Mouse (Mus musculus) heart, adult 10 weeks (tissue): ENCODE measurements around the gene Mcl1. TPM values are rescaled to one million over a fixed set of nuclear protein-coding genes. Genes with fewer than 3 reads are reported as not detected.

ENCODE experiments used
- polyA plus RNA-seq: library from polyadenylated mRNA; stranded (reverse); fragments of 350-450 nt; fragmentation: Illumina TruSeq; extraction: RNeasy Lipid Tissue Mini Kit (QIAGEN cat#74804); gene quantifications from one replicate; pipeline ENCODE4 v1.2.3, GENCODE M21; 2014; ENCODE audit warnings: low read depth, low replicate concordance

Gene Mcl1
- polyA plus RNA-seq: 125 TPM

DNA sequence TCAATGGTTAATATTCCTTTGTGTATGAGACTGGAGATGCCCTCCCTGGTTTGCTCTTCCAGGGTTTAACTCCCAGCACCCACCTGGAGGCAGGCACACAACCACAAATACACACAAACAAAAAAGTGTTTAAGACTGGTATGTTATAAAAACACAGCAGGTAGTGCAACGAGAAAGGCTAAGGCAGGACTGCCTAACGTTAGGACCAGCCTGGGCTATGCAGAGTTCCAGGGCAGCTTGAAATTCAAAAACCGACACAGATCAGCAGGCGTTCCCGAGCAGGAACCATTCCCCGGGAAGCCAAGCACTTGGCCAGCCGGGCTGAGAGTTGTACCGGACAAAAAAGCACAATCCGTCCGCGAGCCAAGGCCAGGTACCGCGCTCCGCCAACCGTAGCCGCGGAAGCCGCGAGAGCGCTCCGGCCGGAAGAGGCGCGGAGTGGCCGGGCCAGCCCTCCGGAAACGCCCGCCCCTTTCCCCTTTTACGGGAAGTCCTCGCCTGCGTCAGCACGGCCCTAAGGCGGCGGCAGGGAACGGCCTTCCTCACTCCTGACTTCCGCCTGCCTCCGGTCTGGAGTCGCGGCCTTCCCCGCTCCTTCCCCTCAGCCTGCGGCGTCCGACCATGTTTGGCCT, at the start of gene Mcl1:
Mcl1 (plus strand) TSS at position 553 of the 632 bp plus-strand sequence.

DNA sequence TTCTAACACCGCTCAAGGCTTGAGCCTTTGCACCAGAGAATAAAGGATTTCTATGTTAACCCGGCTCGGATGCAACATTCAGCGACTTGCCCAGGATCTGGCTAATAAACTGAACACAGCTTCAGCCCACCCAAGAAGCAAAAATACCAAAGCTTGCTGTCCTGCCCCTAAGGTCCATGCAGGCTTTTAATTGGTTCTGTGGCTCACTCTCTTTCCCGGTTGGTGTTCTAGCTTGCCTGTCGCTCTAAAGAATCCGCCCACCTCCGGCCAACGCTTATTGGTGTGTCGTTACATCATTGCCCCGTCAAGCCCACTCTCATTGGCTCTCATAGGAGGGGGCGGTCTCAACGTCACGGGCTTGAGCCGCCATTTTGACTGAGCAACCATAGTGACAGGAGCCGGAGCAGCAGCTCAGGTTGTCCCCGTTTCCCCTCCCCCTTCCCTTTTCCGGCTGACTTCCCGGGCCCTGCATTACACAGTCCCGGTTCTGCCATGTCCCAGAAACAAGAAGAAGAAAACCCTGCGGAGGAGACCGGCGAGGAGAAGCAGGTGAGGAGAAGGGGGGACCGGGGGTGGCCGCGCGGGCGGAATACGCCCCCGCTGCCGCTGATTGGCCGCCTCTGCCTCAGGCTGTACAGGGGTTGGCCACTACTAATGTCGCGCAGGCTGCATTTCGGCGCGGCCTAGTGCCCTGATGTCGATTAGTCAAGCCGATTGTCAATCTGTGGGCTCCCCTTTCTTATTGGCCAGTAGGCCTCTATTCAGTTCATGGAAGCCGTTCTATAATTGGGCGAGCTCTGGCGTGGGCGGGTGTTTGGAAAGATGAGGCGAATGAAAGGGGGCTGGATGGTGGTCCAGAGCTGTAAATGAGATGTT, 33.7 kb upstream of the Mcl1 start, which contains the start of gene Ensa:
Ensa (plus strand) TSS at position 366 of the 876 bp plus-strand sequence.

DNA sequence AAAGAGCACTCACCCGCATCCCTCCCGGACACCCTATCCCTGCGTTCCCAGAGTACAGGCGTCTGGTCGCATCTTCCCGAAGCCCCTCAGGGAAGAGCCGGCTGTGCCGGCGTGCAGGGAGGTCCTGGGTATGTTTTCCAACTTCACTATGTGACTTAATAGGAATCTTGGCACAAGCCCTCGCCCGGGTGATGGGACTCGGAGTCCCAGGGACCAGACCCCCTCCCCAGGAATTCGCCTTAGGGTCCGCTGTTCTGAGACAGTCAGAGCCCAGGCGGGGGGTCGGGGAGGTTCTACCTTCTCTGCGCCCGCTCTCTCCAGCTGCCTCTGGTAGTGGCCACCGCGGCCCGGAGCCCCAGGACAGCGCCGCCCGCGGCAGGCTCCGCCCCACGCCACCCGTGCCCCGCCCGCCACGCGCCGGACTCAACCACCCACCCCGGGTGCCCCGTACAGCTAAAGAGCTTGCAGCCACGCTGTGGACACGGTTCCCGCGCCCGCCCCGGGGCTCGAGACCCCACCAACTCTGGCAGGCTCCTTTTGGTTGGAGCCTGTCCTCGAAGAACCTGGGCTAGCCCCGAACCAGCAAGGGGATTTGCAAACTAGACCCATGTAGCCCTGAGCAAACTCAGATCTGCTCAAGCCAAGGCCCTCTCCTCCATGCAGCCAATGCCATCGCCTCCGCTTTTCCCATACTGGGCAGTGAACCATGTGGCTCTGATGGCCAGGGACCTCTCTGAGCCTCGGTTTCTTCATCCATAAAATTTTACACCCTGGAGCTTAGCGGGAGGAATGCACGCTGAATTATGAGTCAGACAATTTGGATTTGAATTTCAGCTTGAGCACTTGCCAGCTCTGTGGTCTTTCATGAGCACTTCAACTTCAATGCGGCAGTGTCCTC, 29.2 kb downstream of the Mcl1 start, which contains the start of gene Adamtsl4:
Adamtsl4 (minus strand) TSS at position 394 of the 898 bp plus-strand sequence.

Other genes starting within 250 kb of the Mcl1 start
- gene Arnt, start 224.4 kb upstream of the Mcl1 start, polyA plus RNA-seq: 34.4 TPM
- gene Ctsk, start 159.5 kb upstream of the Mcl1 start, polyA plus RNA-seq: 5.2 TPM
- 20.0 TPM for gene Ctss, start 132.0 kb upstream of the Mcl1 start, polyA plus RNA-seq
- gene Hormad1, start 99.1 kb upstream of the Mcl1 start, polyA plus RNA-seq: not detected
- gene Golph3l, start 69.9 kb upstream of the Mcl1 start, polyA plus RNA-seq: 17.8 TPM
- gene Ensa, start 33.8 kb upstream of the Mcl1 start, polyA plus RNA-seq: 82.3 TPM
- 41.3 TPM for gene Adamtsl4, start 29.1 kb downstream of the Mcl1 start, polyA plus RNA-seq
- gene Ecm1, start 80.8 kb downstream of the Mcl1 start, polyA plus RNA-seq: 54.6 TPM
- gene Tars2, start 101.4 kb downstream of the Mcl1 start, polyA plus RNA-seq: 42.7 TPM
- gene Rprd2, start 160.1 kb downstream of the Mcl1 start, polyA plus RNA-seq: 17.4 TPM
- 20.2 TPM for gene Prpf3, start 197.1 kb downstream of the Mcl1 start, polyA plus RNA-seq
- 443 TPM for gene Mrps21, start 212.7 kb downstream of the Mcl1 start, polyA plus RNA-seq
- gene Ciart, start 223.5 kb downstream of the Mcl1 start, polyA plus RNA-seq: 3.8 TPM
- gene BC028528, start 233.2 kb downstream of the Mcl1 start, polyA plus RNA-seq: 17.9 TPM
- gene Aph1a, start 235.2 kb downstream of the Mcl1 start, polyA plus RNA-seq: 82.4 TPM
- gene Car14, start 245.9 kb downstream of the Mcl1 start, polyA plus RNA-seq: 199 TPM